Mouse (Mus musculus): ENCODE data around the gene Vrk1.

Vrk1 gene

DNA sequence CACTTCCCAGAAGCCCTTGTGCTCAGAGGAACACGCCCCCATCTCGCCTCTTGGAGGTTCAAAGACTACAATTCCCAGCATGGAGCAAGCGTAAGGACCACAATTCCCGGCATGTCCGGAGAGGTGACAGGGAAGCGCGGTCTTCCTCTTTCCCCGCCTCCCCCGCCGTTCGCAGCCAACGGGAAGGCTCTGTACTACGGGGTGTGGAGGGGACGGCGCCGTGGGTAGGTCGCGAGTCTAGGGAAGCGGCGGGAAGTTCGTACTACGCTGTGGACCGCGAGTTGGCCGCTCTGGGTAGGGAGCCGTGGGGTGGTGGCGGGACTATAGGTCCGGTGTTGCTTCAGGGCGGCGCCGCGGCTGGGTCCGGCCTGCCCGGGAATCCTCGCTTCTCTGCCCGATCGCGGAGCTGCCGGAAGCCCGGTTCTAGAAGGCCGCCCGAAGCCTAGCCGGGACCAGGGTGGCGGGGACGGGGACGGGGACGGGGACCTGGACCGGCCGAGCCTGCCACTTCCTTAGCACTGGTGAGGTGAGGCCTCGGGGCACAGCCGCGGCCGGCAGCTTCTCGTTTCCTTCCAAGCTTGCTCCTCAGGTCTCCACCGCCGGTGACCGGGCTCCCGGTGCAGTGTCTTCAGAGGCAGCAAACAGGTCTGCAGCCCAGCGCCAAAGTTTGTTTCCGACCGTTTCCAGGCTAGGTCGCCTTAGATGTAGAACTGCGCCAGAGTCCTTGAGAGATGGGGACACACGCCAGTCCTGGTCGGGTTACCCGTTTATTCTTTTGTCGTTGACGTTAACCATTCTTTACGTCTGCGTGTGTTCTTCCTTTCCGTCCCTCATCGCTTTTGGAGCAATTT lies at the start of gene Vrk1:
TSS of gene Vrk1 (plus strand) at position 164 of the 851 bp plus-strand sequence.
- DNase-seq (ENCODE audit: low read depth) = peak; percentile 93

DNA sequence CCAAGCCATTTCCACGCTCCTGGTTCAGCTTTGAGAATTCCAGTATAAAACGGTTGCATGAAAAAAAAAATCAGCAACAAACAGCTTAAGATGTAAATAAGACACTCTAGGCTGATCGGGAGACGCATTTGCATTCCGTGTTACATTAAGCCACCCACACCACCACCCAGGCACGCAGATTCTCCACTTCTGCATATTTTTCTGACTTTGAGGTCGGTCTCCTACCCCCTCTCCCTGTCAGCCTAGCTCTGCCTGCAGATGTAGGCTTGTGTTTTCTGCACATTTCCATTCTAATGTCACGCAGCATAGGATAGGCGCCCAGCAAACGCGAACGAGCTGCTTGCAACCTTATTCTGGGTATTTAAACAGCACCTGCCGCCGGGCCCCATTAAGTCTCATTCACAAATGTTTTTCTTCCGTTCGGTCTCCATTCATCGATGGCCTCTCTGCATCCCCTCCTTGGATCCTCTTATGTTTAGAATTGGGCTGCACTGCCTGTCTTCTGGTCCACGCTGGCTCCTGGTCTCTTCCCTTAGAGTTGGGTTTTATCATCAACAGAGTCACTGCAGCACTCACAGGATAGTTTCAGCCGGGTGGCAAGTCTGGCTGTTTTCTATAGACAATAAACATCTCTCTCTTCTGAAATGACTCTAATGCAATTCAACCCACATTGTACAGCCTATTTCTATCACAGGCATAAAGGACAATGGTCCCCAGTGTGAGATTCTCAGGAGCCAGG lies 49.3 kb upstream of the Vrk1 start:
- DNase-seq (ENCODE audit: low read depth) = peak; percentile 20

DNA sequence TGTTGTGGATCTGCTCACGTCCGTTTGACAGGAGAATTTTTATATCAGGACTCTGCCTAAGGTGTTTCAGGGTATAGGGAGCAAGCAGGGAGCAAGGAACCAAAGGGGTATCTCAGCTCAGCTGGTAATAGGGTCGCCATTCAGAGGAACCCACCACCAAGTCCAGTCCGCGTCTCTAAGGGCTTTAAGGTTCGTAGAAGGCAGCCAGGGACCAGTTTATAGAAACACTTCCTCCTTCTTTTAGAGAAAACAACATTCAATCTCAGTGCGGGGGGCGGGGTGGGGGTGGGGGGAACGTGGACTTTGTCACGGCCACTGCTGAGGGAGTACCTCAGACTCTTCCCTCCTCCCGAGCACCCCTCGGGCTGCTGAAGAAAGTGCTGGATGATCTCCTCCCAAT lies 48.4 kb upstream of the Vrk1 start:
- peak; percentile 23 for DNase-seq (ENCODE audit: low read depth)

DNA sequence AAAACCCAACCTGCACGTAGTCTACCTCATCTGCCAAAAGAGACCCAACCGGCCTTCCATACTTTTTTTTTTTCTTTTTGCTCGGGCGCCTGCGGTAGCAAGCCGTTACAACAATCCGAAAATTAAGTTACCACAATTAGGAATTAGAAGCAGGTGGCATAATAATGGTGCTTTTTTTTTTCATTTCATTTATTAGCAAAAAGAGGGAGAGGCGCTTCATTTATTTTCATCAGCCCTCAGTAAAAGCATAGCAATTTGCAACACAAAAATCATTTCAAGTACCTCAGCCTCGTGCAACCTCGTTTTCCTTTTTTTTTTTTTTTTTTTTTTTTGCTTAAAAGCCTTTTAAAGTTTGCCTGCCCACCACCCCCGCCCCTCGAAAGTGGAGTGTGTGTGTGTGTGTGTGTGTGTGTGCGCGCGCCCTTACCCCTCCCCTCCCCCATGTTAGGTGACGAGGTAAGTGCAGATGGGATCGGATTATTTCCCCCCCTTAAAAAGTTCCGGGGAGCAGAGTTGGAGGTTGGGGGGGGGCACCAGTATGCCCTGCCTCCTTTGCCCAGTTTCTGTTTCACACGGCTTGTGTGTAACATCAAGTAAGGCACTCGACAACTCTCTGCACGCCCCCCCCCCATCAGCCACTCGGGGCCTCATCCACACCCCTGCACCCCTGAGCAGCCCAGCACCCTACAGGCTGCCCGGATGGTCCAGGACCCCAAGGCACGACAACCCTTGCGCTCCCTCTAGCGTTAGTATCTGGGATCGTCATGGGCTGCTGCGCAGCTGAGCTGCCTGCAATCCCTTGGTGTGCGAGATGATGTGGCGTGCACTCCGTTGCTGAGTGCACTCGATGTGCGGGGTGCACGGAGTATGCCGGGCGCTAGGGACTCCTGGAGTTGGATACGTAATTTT lies 47.7 kb upstream of the Vrk1 start:
- peak; percentile 93 for DNase-seq (ENCODE audit: low read depth)

DNA sequence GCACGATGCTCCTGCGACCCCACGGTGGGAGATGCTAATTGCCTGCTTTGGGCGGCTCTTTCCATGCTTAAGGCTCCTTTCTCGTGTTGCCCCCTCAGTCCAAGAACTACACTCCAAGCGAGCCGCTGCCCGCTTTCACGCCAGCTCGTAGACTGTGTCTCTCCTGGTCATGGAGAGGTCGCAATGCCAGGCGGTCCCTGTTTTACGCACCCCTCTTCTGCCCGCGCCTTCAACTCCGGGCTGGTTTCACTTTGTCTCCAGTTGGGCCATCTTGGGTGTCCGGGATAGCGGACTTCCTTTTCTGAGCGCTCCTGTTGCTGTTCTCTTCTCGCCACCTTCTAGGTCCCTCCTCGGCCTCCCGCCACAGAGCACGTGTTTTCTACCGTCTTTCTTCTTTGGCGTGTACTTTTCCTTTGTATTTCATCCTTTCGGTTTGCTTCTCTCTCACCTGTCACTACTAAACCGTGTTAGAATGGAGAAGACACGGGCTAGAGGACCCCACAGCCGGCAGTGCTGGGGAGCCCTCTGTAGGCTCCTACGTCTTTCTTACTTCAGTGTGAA lies 46.9 kb upstream of the Vrk1 start:
- peak; percentile 74 for DNase-seq (ENCODE audit: low read depth)

DNA sequence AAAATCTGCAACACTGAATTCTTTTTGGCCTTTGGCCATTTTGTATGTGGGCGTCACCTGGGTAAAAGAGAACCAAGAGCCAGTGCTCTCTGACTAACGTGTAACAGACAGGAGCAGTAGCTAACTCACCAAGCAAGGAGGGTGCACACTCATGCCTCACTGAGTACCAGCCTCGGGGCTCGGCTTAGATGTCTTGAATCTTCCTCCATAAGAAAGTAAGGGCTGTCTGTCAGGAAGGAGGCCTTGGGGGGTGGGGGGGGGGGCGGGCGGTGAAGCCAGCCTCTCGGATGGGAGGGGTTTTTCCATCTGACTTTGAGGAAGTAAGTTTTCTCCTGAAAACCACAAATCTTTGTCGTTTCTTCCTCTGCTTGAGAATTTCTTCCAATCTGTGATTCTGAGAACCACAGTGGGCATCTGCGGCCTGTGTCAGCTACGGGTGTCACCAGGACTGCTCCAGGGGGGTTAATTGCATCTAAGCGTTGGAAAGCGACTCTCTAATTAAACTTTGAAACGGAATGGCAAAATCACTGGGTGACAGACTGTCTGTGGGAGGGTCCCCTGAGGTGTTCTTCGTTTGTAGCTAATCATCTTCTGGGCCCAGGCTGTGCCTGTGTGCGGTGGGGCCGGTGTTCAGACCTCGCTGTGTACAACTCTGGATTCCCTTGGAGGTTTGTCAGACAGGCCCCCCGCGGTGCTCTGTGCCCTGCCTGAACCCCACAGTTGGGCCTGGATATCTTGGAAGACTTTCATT lies 43.0 kb upstream of the Vrk1 start:
- DNase-seq (ENCODE audit: low read depth) = peak; percentile 60

DNA sequence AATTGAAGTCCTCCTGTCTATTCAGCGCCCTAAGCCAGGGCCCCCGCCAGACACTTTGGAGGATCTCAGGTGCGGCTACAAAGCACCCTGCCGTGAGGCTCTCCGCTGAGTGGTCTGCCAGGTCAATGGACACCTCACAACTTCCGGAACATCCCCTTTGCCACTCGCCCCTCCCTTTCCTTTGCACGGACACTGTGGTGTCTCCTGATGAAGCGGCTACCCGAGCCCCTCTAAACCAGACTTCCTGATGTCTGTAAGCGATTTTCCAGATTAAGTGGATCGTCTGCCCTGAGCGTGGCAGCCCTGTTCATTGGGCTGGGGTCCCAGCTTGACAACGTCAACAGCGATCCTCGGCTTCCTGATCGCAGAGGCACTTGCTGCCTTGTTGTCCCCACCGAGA lies 42.2 kb upstream of the Vrk1 start:
- peak; percentile 64 for DNase-seq (ENCODE audit: low read depth)

DNA sequence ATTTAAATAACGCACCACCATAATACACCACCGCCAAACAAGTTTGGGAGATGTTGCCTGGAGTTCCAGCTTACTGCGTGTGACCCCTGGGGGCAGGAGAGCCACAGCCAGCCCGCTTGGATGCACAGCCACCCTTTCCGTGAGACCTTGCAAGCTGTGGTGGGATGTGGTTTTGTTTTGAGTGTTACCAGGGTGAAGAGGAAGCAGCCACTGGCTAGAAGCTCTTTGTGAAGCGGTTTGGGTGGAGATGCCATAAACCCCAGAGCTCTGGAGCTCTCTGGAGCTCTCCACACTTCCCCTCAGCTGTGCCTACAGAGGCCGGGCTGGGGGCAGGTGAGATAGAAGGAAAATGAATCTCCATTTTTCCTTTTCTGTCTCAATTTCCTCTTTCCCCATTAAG lies 38.8 kb upstream of the Vrk1 start:
- peak; percentile 71 for DNase-seq (ENCODE audit: low read depth)

DNA sequence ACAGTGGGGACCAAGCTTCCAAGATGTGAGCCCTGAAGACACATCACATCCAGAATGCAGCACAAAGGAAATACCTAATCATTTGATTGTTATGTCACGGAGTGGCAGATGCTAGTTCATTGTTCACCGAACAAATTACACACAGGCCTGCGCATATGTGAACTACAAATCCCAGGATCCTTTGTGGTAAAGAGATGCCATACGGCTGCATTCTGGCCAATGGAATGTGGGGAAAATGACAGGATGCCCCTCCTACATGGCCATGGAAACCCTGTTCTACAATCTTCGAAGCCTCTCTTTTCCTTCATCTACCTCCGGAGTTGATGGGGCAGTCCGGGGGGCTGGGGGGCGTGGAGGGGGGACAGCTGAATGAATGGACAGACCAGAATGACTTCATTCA lies 37.4 kb upstream of the Vrk1 start:
- DNase-seq (ENCODE audit: low read depth) = no peak

DNA sequence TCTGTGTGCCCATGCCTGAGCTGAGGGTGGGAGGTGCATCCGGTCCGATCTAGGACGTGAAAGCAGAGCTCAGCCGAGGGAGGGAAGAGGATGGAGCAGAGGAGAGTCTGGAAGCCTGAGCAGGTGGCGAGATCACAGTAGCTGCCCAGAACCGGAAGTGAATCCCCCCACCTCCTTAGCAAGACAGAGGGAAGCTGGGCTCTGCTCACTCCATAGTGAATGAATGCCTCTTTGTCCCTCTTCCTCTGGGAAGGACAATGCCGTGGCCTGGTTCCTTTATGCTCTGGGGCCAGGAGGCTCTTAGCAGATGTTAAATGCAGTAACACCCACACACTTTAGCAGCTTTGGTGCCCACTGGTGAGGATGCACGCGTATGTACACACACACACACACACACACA lies 36.3 kb upstream of the Vrk1 start:
- no peak for DNase-seq (ENCODE audit: low read depth)

DNA sequence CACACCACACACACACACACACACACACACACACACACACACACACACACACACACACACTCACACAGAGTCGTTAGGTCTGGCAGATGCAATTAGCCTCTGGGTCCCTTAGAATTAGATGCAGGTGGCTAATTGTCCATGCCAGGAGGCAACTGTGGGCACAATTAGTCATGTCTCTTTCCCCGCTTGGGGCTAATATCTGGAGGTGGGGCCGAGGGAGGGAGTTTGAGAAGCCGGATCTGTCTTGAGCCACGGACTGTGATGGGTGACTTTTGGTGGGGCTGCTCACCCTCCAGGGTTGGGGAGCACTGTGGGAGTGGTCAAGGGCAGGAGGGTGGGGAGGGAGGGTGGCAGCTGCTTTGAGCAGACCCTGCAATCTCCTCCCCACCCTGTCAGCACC lies 35.9 kb upstream of the Vrk1 start:
- DNase-seq (ENCODE audit: low read depth) = no peak

DNA sequence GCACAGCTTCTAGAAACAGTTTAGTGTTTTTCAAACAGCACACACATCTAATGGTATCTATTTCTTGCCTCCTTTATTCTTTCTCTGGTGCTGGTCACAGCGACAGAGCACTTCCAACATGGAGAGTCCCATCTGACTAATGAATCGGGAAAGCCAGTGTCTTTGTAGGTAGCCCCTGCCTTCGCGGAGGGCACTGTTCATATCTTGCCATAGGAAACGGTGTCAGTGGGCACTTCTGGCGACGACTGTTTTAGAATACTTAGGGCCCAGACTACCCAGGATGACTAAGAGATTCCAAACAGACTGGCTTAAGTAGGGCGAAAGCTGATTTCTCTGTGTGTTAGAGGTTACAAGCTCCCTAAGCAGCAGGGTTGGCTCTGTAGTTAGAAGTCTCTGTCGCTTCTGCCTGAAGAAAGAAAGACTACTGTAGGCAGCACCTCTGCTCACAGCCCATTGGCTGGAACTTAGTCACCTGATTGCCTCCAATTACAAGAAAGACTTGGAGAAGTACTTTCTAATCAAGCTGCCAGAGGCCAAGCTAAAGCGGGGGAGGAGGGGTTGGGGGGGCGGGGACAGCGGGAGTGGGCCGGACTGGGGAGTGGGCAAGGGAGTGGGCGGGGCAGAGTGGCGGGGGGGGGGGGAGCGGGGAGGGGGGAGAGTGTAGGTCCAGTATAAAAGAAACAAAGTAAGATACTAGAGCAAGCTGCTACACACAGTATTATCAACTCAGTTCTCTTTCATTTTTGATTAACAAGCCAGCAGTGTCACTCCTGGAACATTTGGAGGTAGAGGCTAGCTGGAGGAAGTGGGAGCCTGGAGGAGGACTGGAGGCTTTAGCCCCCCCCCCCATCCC lies 28.7 kb upstream of the Vrk1 start:
- DNase-seq (ENCODE audit: low read depth) = peak; percentile 61

DNA sequence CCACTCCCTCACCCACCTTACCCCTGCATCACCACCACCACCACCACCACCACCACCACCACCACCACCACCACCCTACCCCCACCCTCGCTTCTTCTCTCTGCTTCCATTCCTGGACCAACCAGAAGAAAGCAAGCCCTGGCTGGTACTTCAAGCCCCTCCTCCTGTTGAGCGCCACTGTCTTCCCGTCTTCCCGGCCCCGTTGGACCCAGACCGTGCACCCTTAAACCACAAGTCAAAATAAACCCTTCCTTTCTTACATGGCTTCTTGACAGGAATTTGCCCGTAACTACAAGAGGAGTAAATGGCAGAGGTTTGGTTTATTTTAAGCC lies 28.1 kb upstream of the Vrk1 start:
- DNase-seq (ENCODE audit: low read depth) = no peak

DNA sequence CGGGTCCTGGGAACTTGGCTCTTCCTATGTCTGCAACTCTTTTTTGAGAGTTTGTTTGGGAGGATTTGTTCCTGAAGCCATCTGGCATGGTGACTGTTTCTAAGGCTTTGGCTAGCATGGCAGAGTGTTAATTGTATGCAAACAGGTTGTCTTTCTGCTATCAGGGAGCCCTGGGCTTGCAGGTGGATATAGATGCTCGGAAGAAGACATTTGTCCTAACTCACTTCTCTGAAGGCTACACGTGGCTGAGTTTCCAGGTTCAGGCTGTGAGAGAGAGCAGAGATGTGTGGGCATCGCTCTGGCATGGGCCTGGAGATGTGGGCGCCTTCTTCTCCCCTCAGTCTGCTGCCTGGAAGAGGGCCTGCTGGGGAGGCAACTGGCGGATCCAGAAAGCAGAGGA lies 27.4 kb upstream of the Vrk1 start:
- no peak for DNase-seq (ENCODE audit: low read depth)

DNA sequence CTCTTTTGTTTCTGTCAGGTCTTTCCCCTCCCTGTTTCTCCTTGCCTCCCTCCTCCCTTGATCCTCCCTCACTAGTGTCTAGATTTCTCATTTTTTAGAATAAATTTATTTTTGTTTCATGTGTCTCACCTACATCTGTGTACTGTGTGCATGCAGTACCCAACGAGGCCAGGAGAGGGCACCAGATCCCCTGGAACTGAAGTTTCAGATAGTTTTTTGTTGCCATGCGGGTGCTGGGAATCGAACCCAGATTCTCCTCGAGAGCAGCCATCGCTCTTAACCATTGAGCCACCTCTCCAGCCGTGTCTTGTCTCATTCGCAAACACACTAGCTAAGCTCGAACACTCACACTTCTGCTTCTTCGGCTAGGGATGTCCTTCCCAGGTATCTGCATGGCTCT lies 26.5 kb upstream of the Vrk1 start:
- DNase-seq (ENCODE audit: low read depth) = peak; percentile 38

DNA sequence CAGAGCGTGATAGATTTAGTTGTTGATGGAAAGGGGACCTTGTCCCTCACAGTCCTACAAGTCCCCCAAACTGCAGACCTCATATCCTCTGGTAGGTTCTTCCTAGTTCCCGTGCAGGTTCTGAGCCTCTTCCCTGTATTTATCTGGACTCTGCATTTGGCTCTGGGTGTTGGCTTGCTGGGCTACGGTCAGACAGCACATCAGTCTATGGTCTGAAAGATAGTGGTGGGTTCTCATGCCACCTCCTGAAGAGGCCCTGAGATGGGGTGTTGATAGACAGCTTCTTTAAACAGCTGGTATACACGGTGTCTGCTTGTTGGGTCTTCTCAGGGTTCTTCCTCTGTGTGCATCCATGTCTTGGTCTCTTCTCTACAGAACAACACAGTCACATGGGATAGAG lies 21.6 kb upstream of the Vrk1 start:
- DNase-seq (ENCODE audit: low read depth) = no peak

DNA sequence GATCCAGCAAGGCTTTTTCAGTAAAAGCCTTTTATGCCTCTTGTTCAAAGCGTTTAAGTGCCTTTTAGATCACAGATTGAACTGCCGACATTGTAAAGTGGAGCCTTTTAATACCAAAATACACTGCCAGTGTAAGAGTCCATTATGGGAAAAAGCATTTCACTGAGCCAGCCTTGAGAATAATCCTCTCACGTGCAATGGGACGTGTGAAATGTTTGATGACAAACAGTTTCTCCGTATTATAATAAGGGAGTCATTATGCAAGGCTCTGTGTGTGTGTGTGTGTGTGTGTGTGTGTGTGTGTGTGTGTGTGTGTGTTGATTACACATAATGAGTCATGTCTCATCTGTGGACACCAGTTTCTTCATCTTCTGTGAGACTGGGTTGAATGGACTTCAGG lies 17.3 kb upstream of the Vrk1 start:
- no peak for DNase-seq (ENCODE audit: low read depth)

DNA sequence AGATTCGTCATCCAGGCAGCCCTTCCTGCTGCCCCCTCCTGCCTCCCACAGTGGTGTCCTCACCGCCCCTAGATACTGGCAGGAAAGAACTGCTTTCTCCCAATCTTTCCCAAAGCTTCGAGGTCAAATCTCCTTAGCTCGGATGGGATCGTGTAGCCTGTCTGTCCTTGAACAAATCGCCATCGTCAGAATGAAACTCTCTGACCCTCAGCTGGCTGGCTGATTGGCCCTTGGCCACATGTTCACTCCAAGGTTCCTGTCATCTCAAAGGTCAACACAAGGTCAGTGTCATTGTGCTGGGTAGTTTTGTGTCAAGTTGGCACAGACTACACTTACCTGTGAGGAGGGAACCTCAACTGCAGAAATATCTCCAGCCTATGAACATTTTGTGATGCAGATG lies 16.7 kb upstream of the Vrk1 start:
- DNase-seq (ENCODE audit: low read depth) = no peak

DNA sequence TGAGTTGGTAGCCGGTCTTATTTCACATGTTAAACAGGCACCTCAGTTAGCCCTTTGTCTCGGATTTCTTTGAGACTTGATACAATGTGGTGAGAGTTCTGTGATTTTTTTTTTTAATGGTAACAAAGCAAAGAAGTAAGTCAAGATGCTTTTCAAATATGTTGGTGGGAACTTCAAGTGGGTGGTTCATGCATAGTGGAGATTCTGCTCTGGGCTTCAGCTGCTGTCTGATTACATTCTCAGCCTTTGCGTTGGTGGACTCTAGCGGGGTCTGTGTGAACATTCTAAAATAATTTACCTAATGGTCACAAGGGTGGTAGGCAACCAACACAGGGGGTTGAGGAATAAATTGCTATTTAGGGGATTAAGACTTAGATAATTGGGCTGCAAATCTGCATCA lies 14.1 kb upstream of the Vrk1 start:
- DNase-seq (ENCODE audit: low read depth) = no peak

DNA sequence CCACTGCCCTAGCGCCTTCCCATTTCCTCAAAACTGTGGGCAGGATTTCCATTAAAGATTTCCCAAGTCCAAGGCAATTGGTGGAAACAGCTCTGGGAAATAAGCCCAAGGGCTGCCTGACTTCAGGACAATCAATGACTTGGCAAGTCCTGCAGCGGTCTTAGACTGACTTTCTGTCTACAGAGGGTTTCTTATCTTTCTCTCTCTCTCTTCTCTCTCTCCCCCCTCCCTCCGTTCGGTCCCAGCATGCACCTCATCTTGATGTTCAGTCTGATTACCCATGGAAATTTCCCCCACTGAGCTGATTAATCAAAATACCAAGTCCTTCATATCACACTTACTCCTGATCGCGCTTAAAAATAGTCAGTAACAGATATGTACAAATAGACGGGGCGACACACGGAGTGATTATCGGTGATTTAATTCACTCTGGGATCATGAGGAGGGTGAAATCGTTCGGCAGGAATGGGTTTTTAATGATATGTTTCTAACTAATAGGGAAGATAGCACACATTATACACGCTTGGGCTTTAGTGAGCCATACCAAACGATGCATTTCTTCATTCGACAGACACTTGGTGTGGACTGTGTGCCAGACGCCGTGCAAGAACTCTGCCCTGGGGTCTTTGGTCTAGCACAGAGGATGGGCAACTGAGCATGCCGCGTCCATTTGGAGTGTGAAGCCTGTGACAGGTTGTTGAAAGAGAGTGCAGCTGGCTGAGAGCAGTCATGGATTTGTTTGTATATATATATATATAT lies 12.8 kb upstream of the Vrk1 start:
- DNase-seq (ENCODE audit: low read depth) = no peak
